Mouse (Mus musculus): ENCODE results near the gene Trpc4ap. TPM values are rescaled to one million over a fixed set of nuclear protein-coding genes. Genes with fewer than 3 reads are reported as not detected.
"Not testable (repeated sequence)": the region's sequence is repeated elsewhere in the genome, so short reads cannot be mapped to it uniquely, and the experiment has no call there.

Gene Trpc4ap
- 87.8 and 94.0 TPM in 2 replicates for polyA plus RNA-seq (2012)

- no peak for TF ChIP-seq GATA1 (IDR thresholded peaks at IDR 0.05; ENCODE audit: low read length)
Observed at GRCm38 (mm10) chr2:155691723-155692493, at the start of gene Trpc4ap. Gene Trpc4ap, minus strand, starts transcription at chr2:155692384.

GRCm38 (mm10) chr2:155737803-155738202 lies 45.6 kb upstream of the Trpc4ap start:
- no peak for TF ChIP-seq GATA1 (IDR thresholded peaks at IDR 0.05; ENCODE audit: low read length)

GRCm38 (mm10) chr2:155736936-155737335 lies 44.8 kb upstream of the Trpc4ap start:
- TF ChIP-seq GATA1 (IDR thresholded peaks at IDR 0.05; ENCODE audit: low read length), result no peak

- TF ChIP-seq GATA1 (IDR thresholded peaks at IDR 0.05; ENCODE audit: low read length), result not testable (repeated sequence)
Observed at GRCm38 (mm10) chr2:155735766-155736165, 43.6 kb upstream of the Trpc4ap start, which contains the start of gene Gm17581. Gene Gm17581, minus strand, starts transcription at chr2:155735866.

- no peak for TF ChIP-seq GATA1 (IDR thresholded peaks at IDR 0.05; ENCODE audit: low read length)
Observed at GRCm38 (mm10) chr2:155735080-155735479, 42.9 kb upstream of the Trpc4ap start.

- no peak for TF ChIP-seq GATA1 (IDR thresholded peaks at IDR 0.05; ENCODE audit: low read length)
Observed at GRCm38 (mm10) chr2:155729158-155729645, 37.0 kb upstream of the Trpc4ap start, which contains the start of gene Edem2. Gene Edem2, minus strand, starts transcription at chr2:155729475.

- no peak for TF ChIP-seq GATA1 (IDR thresholded peaks at IDR 0.05; ENCODE audit: low read length)
Observed at GRCm38 (mm10) chr2:155728742-155729141, 36.6 kb upstream of the Trpc4ap start.

- no peak for TF ChIP-seq GATA1 (IDR thresholded peaks at IDR 0.05; ENCODE audit: low read length)
Observed at GRCm38 (mm10) chr2:155727764-155728395, 35.7 kb upstream of the Trpc4ap start.

GRCm38 (mm10) chr2:155726302-155726701 lies 34.1 kb upstream of the Trpc4ap start:
- no peak for TF ChIP-seq GATA1 (IDR thresholded peaks at IDR 0.05; ENCODE audit: low read length)

- no peak for TF ChIP-seq GATA1 (IDR thresholded peaks at IDR 0.05; ENCODE audit: low read length)
Observed at GRCm38 (mm10) chr2:155724526-155724925, 32.3 kb upstream of the Trpc4ap start.

GRCm38 (mm10) chr2:155724036-155724435 lies 31.9 kb upstream of the Trpc4ap start:
- no peak for TF ChIP-seq GATA1 (IDR thresholded peaks at IDR 0.05; ENCODE audit: low read length)

- no peak for TF ChIP-seq GATA1 (IDR thresholded peaks at IDR 0.05; ENCODE audit: low read length)
Observed at GRCm38 (mm10) chr2:155720585-155720984, 28.4 kb upstream of the Trpc4ap start.

- no peak for TF ChIP-seq GATA1 (IDR thresholded peaks at IDR 0.05; ENCODE audit: low read length)
Observed at GRCm38 (mm10) chr2:155717082-155717990, 25.2 kb upstream of the Trpc4ap start.

- no peak for TF ChIP-seq GATA1 (IDR thresholded peaks at IDR 0.05; ENCODE audit: low read length)
Observed at GRCm38 (mm10) chr2:155710557-155710956, 18.4 kb upstream of the Trpc4ap start.

GRCm38 (mm10) chr2:155707251-155707650 lies 15.1 kb upstream of the Trpc4ap start:
- no peak for TF ChIP-seq GATA1 (IDR thresholded peaks at IDR 0.05; ENCODE audit: low read length)

Measured in G1E-ER4 (cell line).